Mouse (Mus musculus) stomach, postnatal 0 days (tissue): ENCODE results near the gene Nup107.

Source experiments
- CTCF ChIP-seq: IDR thresholded peaks from 2 replicates; pipeline ENCODE4 v1.5.1; 2016; ENCODE audit warnings: antibody characterized with exemption, low read depth, mild to moderate bottlenecking, moderate library complexity
- EP300 ChIP-seq: optimal IDR thresholded peaks from 2 replicates; pipeline ENCODE3; 2016; ENCODE audit warnings: antibody characterized with exemption

- no peak for TF ChIP-seq EP300
- TF ChIP-seq CTCF, result no peak
These were observed 75.8 kb downstream of the Nup107 start for GRCm38 (mm10) chr10:117716686-117717085.
